Mouse (Mus musculus) ES-Bruce4 (cell line): ENCODE data around the gene Ralgps1.

ENCODE experiments used
- CTCF ChIP-seq: IDR thresholded peaks from one replicate; pipeline ENCODE4 v1.8.1; 2011; ENCODE audit warnings: low read depth, low read length
- EP300 ChIP-seq: IDR thresholded peaks from 2 replicates; pipeline ENCODE4 v1.6.1; 2011; ENCODE audit warnings: low read depth, low read length; ENCODE audit not compliant: insufficient read depth
- POLR2A ChIP-seq: IDR thresholded peaks from one replicate; pipeline ENCODE4 v1.8.1; 2011; ENCODE audit warnings: low read length; ENCODE audit not compliant: insufficient read depth

- no peak for TF ChIP-seq EP300
- no peak for TF ChIP-seq CTCF
- TF ChIP-seq POLR2A = no peak
Measured at GRCm38 (mm10) chr2:33143292-33143691, 228.0 kb downstream of the Ralgps1 start.
